Mouse (Mus musculus) kidney, embryonic 14.5 days (tissue): ENCODE measurements around the gene Ecsit. TPM values are rescaled to one million over a fixed set of nuclear protein-coding genes. Genes with fewer than 3 reads are reported as not detected.
A peak's percentile ranks its signal among the peaks of the same experiment; 100 is the strongest.
"Not testable (repeated sequence)": the region's sequence is repeated elsewhere in the genome, so short reads cannot be mapped to it uniquely, and the experiment has no call there.

ENCODE experiments used
- ATAC-seq: fragments of 200-750 bp; cut with Nextera tagmentation; 2 replicates; pipeline ENCODE4 v1.8.0; 2017; ENCODE audit warnings: moderate number of reproducible peaks, mild to moderate bottlenecking, moderate TSS enrichment, moderate library complexity; ENCODE audit not compliant: low FRiP score, low TSS enrichment
- H3K27ac ChIP-seq: fragments of 300-500 bp; sonication (generic); 2 replicates; pipeline ENCODE4 v1.5.1; 2014; ENCODE audit warnings: low read depth, mild to moderate bottlenecking, low read length, moderate library complexity, mixed read lengths
- H3K27me3 ChIP-seq: fragments of 300-500 bp; sonication (generic); 2 replicates; pipeline ENCODE4 v1.6.1; 2014; ENCODE audit warnings: mild to moderate bottlenecking, low read length; ENCODE audit not compliant: control insufficient read depth, insufficient read depth
- H3K36me3 ChIP-seq: fragments of 300-500 bp; sonication (generic); 2 replicates; pipeline ENCODE4 v1.6.1; 2014; ENCODE audit warnings: low read length, mixed read lengths; ENCODE audit not compliant: control insufficient read depth, insufficient read depth
- H3K4me1 ChIP-seq: fragments of 300-500 bp; sonication (generic); 2 replicates; pipeline ENCODE4 v1.6.1; 2014; ENCODE audit warnings: low read length, mixed read lengths; ENCODE audit not compliant: control insufficient read depth, insufficient read depth
- H3K4me2 ChIP-seq: fragments of 300-500 bp; sonication (generic); replicated peaks from 2 replicates; pipeline ENCODE4 v1.6.1; 2014; ENCODE audit warnings: low read depth, mild to moderate bottlenecking, low read length
- H3K4me3 ChIP-seq: fragments of 300-500 bp; sonication (generic); 2 replicates; pipeline ENCODE4 v1.5.1; 2014; ENCODE audit warnings: mild to moderate bottlenecking, low read length
- H3K9ac ChIP-seq: fragments of 300-500 bp; sonication (generic); 2 replicates; pipeline ENCODE4 v1.6.1; 2014; ENCODE audit warnings: low read depth, mild to moderate bottlenecking, low read length, moderate library complexity
- H3K9me3 ChIP-seq: fragments of 300-500 bp; sonication (generic); 2 replicates; pipeline ENCODE4 v1.6.1; 2016; ENCODE audit warnings: low read length; ENCODE audit not compliant: control insufficient read depth
- WGBS: fragments of 180-500 bp; shearing (Covaris S2); extraction: QIAGEN DNeasy Blood & Tissue Kit; methylation state at CpG from one replicate; pipeline ENCODE4 v1.1.7; 2014; 5-methylcytosine and 5-hydroxymethylcytosine counted together
- polyA plus RNA-seq: library from polyadenylated mRNA; unstranded; fragments of >200 nt; fragmentation: Nextera tagmentation; extraction: Ambion mirVana; gene quantifications from 2 replicates; pipeline ENCODE4 v1.2.1, GENCODE M21; 2014

The Ecsit gene
- polyA plus RNA-seq, 1 experiment from 2014 or later = 41.5 TPM

GRCm38 (mm10) chr9:22075778-22076177 is 9.5 kb downstream of the Ecsit start:
- H3K9ac ChIP-seq, H3K4me3 ChIP-seq, H3K27ac ChIP-seq, H3K27me3 ChIP-seq, H3K4me2 ChIP-seq, H3K9me3 ChIP-seq, ATAC-seq, H3K4me1 ChIP-seq: not testable (repeated sequence)
- WGBS = 75% methylated on average over 5 of the region's 5 CpGs
- H3K36me3 ChIP-seq = peaks cover 46% of the 10 kb centered on the region

- H3K9ac ChIP-seq = no peak overlapping the region
- no peak overlapping the region for H3K27ac ChIP-seq
- H3K4me3 ChIP-seq = no peak overlapping the region
- H3K27me3 ChIP-seq = no peaks in the 10 kb centered on the region
- H3K4me1 ChIP-seq = 0 out of 2 replicates have a peak, but pooled peaks cover 6% of the 10 kb centered on the region
- H3K4me2 ChIP-seq = no peak overlapping the region
- no peaks in the 10 kb centered on the region for H3K9me3 ChIP-seq
- 94% methylated on average over 4 of the region's 4 CpGs for WGBS
- no peak for ATAC-seq
- H3K36me3 ChIP-seq = peaks cover 44% of the 10 kb centered on the region
These were observed 13.0 kb downstream of the Ecsit start for GRCm38 (mm10) chr9:22072276-22072675.

- Histone ChIP-seq H3K4me3 (peak within 1 kb of the TSS; percentile 82), H3K27ac (peak within 1 kb of the TSS; percentile 96), H3K9ac (peak within 1 kb of the TSS; percentile 93), H3K9me3 (no peaks in the 10 kb centered on the region), H3K4me2 (peak within 1 kb of the TSS; percentile 43), H3K27me3 (no peaks in the 10 kb centered on the region), H3K4me1 (0 out of 2 replicates have a peak, but pooled peaks cover 6% of the 10 kb centered on the region), H3K36me3 (peaks cover 39% of the 10 kb centered on the region)
- WGBS = under 1% methylated on average over 86 of the region's 87 CpGs
- ATAC-seq = peak; percentile 98
These were observed 14.3 kb downstream of the Ecsit start, which contains the start of the genes Gm49318 and Zfp653 for GRCm38 (mm10) chr9:22070791-22071573. Gm49318 (minus strand) TSS chr9:22071259. Zfp653 (minus strand) TSS chr9:22071376.

GRCm38 (mm10) chr9:22069881-22070553 is 15.2 kb downstream of the Ecsit start:
- ATAC-seq = peak; percentile 2

DNA sequence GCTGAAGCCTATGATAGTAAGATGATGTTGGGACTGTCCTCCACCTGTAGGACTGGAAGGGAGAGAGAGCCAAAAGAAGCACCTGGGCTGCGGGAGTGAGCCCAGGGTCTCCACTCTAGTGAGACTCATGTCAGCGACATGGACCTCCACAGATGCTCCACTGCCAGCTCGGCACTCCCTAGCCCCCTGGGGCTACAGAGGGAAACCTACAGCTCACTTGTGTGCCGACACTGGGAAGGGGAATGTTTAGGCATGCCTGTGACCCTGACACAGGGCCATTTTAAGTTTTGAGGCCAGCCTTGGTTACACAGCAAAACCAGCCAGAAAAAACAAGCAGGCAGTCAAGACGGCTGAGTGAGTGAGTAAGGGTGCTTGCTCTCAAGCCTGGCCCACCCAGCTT is 18.0 kb downstream of the Ecsit start:
- Histone ChIP-seq H3K27ac (no peak overlapping the region), H3K4me3 (no peak overlapping the region), H3K4me1 (0 out of 2 replicates have a peak, but pooled peaks cover 6% of the 10 kb centered on the region), H3K36me3 (peaks cover 50% of the 10 kb centered on the region), H3K4me2 (no peak overlapping the region), H3K9ac (no peak overlapping the region), H3K27me3 (no peaks in the 10 kb centered on the region), H3K9me3 (no peaks in the 10 kb centered on the region)
- ATAC-seq = no peak
- 84% methylated on average over 5 of the region's 5 CpGs for WGBS

More at GRCm38 (mm10) chr9:22069881-22070553, 15.2 kb downstream of the Ecsit start:
- Histone ChIP-seq H3K9me3 (no peaks in the 10 kb centered on the region), H3K4me1 (0 out of 2 replicates have a peak, but pooled peaks cover 6% of the 10 kb centered on the region), H3K4me3 (peak overlapping the region; percentile 82), H3K27ac (no peak overlapping the region), H3K9ac (peak overlapping the region; percentile 93; the same call in 1 of the 2 replicates), H3K27me3 (no peaks in the 10 kb centered on the region), H3K36me3 (peaks cover 49% of the 10 kb centered on the region), H3K4me2 (peak overlapping the region; percentile 43)
- 64% methylated on average over 4 of the region's 4 CpGs for WGBS

GRCm38 (mm10) chr9:22066433-22066832 is 18.8 kb downstream of the Ecsit start:
- 0 out of 2 replicates have a peak, but pooled peaks cover 6% of the 10 kb centered on the region for H3K4me1 ChIP-seq
- no peak overlapping the region for H3K4me3 ChIP-seq
- no peak for ATAC-seq
- H3K36me3 ChIP-seq = peaks cover 54% of the 10 kb centered on the region
- no peaks in the 10 kb centered on the region for H3K9me3 ChIP-seq
- H3K27ac ChIP-seq = no peak overlapping the region
- 77% methylated on average over 3 of the region's 3 CpGs for WGBS
- H3K9ac ChIP-seq = no peak overlapping the region
- H3K4me2 ChIP-seq = no peak overlapping the region
- no peaks in the 10 kb centered on the region for H3K27me3 ChIP-seq

DNA sequence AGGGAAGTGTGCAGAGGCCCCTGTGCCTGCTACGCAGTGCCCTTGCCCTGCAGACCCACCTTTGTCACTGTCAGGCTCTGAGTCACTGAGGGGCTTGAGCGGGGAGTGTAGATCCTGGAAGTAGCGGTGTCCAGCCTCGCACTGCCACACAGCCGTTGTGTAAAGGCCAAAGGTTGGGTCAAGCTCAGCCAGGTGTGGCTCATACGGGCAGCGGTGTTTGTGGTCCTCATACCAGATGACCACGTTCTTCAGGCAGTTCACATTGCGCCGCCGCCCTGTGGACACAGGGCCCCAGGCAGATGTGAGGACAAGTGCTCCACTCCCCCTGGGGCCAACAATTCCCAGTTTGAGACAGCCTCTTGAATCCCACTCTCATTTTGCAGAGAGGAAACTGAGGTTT is 19.6 kb downstream of the Ecsit start:
- Histone ChIP-seq H3K36me3 (peaks cover 61% of the 10 kb centered on the region), H3K9me3 (no peaks in the 10 kb centered on the region), H3K27ac (no peak overlapping the region), H3K4me2 (no peak overlapping the region), H3K27me3 (no peaks in the 10 kb centered on the region), H3K4me3 (no peak overlapping the region), H3K4me1 (0 out of 2 replicates have a peak, but pooled peaks cover 6% of the 10 kb centered on the region), H3K9ac (no peak overlapping the region)
- no peak for ATAC-seq
- WGBS = 91% methylated on average over 11 of the region's 11 CpGs

DNA sequence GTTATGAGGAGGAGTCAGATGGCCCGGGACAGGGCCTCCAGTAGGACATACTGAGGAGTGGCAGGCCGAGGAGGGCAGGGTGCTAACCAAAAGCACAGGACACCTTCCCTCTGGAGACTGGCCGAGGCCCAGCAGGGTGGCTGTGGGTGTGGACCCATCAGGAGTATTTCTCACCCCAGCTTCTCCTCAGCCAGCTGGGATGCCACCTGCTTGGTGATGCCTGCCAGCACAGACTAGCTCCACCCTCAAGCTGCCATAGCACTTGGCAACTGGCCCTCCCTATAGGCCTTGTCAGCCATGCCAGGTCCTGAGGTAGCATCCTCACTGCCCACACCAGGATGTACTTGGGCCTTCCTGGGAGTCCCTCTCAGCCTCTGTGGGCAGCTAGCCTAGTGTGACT is 20.9 kb downstream of the Ecsit start:
- Histone ChIP-seq H3K9ac (no peak overlapping the region), H3K4me1 (no peaks in the 10 kb centered on the region), H3K9me3 (no peaks in the 10 kb centered on the region), H3K36me3 (peaks cover 66% of the 10 kb centered on the region), H3K4me2 (no peak overlapping the region), H3K4me3 (no peak overlapping the region), H3K27me3 (no peaks in the 10 kb centered on the region), H3K27ac (no peak overlapping the region)
- WGBS = 81% methylated on average over 3 of the region's 3 CpGs
- ATAC-seq = no peak

DNA sequence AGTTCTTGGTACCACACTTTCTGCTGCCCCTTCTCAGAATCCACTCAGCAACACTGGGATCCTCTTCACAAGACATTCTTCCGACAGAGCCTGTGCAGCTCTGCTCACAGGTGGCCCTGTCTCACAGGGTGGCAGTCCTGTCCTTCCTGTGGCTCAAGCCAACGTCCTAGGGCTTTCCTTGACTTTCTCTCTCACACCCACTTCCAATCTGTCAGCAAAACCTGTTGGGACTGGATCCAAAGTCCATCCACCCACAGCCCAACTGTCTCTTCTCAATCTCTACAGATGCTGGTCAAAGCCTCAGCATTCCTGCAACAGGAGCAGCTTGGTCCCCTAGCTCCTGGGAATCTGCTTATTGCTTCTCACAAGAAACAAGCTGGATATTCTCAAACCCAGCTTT is 23.9 kb downstream of the Ecsit start:
- H3K4me1 ChIP-seq = no peaks in the 10 kb centered on the region
- WGBS = 73% methylated on average over 2 of the region's 2 CpGs
- H3K9ac ChIP-seq = no peak overlapping the region
- no peak overlapping the region for H3K27ac ChIP-seq
- no peaks in the 10 kb centered on the region for H3K9me3 ChIP-seq
- no peak for ATAC-seq
- H3K4me2 ChIP-seq = no peak overlapping the region
- no peak overlapping the region for H3K4me3 ChIP-seq
- H3K27me3 ChIP-seq = no peaks in the 10 kb centered on the region
- peaks cover 69% of the 10 kb centered on the region for H3K36me3 ChIP-seq
